Mouse (Mus musculus) C2C12 (cell line): ENCODE results near the gene Hs6st1. TPM values are rescaled to one million over a fixed set of nuclear protein-coding genes. Genes with fewer than 3 reads are reported as not detected.

Source experiments
- H3K27me3 ChIP-seq: one replicate; pipeline ENCODE4 v1.6.1; 2011; ENCODE audit not compliant: control insufficient read depth, insufficient read depth, insufficient read length
- H3K36me3 ChIP-seq: one replicate; pipeline ENCODE4 v1.6.1; 2011; ENCODE audit not compliant: control insufficient read depth, insufficient read depth
- H3K4me3 ChIP-seq: one replicate; pipeline ENCODE4 v1.5.1; 2011; ENCODE audit warnings: mild to moderate bottlenecking, control low read depth; ENCODE audit not compliant: poor library complexity, insufficient read depth, severe bottlenecking
- H3K79me2 ChIP-seq: one replicate; pipeline ENCODE4 v1.6.1; 2011; ENCODE audit not compliant: control insufficient read depth, insufficient read depth
- H3K79me3 ChIP-seq: one replicate; pipeline ENCODE4 v1.6.1; 2011; ENCODE audit warnings: low read depth, control low read depth
- H3ac ChIP-seq: one replicate; pipeline ENCODE3; 2011; ENCODE audit warnings: low read depth; ENCODE audit not compliant: control insufficient read depth, insufficient read length
- CEBPB ChIP-seq: IDR thresholded peaks from one replicate; pipeline ENCODE4 v1.6.1; 2011; ENCODE audit warnings: low read depth, mild to moderate bottlenecking, control low read depth, moderate library complexity
- CTCF ChIP-seq: IDR thresholded peaks from one replicate; pipeline ENCODE4 v1.5.1; 2011; ENCODE audit not compliant: control insufficient read depth, insufficient read depth, insufficient read length
- FOSL1 ChIP-seq: IDR thresholded peaks from one replicate; pipeline ENCODE4 v1.8.0; 2011; ENCODE audit warnings: mild to moderate bottlenecking, low read length; ENCODE audit not compliant: poor library complexity, insufficient read depth, severe bottlenecking
- MAX ChIP-seq: IDR thresholded peaks from one replicate; pipeline ENCODE4 v1.6.1; 2011; ENCODE audit warnings: mild to moderate bottlenecking, control low read depth
- MYOD1 ChIP-seq: IDR thresholded peaks from one replicate; pipeline ENCODE4 v1.6.1; 2011; ENCODE audit warnings: low read depth; ENCODE audit not compliant: control insufficient read depth, insufficient read length
- MYOG ChIP-seq: IDR thresholded peaks from one replicate; pipeline ENCODE4 v1.6.1; 2011; ENCODE audit not compliant: control insufficient read depth, insufficient read length; ENCODE audit errors: extremely low read depth
- USF1 ChIP-seq: IDR thresholded peaks from one replicate; pipeline ENCODE4 v1.6.1; 2011; ENCODE audit warnings: low read depth, mild to moderate bottlenecking, control low read depth, moderate library complexity
- polyA plus RNA-seq: library from polyadenylated mRNA; unstranded; fragments of >200 nt; fragmentation: generic; extraction: Trizol; gene quantifications from one replicate; pipeline ENCODE4 v1.2.1, GENCODE M21; 2012; ENCODE audit warnings: missing spikeins

The Hs6st1 gene
- polyA plus RNA-seq, 1 experiment = 45.0 TPM

DNA sequence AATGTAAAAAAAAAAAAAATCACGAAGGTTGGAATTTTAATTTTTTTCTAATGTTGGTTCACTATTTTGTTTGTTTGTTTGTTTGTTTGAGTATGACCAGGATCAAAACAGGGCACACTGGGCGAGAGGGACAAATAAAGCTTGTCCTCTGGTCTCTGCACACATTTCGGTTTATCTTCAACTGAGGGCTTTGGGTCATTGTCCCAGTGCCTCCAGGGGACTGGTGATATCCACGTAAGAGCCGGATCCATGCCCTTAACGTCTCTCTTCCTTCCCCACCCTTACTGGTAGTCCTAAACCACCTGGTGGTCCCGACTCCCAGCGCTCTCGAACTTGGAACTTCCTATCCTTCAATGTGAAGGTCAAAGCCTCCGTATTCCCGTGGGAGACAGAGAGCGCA lies 589 bp upstream of the Hs6st1 start:
- H3K36me3 ChIP-seq = no peaks in the 10 kb centered on the region
- peak overlapping the region; percentile 53 for H3ac ChIP-seq
- TF ChIP-seq CTCF (no peak), FOSL1 (no peak), MYOD1 (no peak), MYOG (no peak), USF1 (no peak), MAX (no peak), CEBPB (no peak)
- peaks cover 42% of the 10 kb centered on the region for H3K79me2 ChIP-seq
- no peak overlapping the region for H3K4me3 ChIP-seq
- no peaks in the 10 kb centered on the region for H3K27me3 ChIP-seq
- peaks cover 34% of the 10 kb centered on the region for H3K79me3 ChIP-seq

GRCm38 (mm10) chr1:36068531-36069120 lies 426 bp downstream of the Hs6st1 start:
- H3K27me3 ChIP-seq = no peaks in the 10 kb centered on the region
- H3ac ChIP-seq = peak overlapping the region; percentile 75
- peaks cover 52% of the 10 kb centered on the region for H3K79me2 ChIP-seq
- H3K79me3 ChIP-seq = peaks cover 39% of the 10 kb centered on the region
- peak overlapping the region; percentile 72 for H3K4me3 ChIP-seq
- no peak for TF ChIP-seq CEBPB
- TF ChIP-seq MAX = no peak
- TF ChIP-seq FOSL1 = no peak
- TF ChIP-seq MYOG = no peak
- no peak for TF ChIP-seq CTCF
- no peak for TF ChIP-seq MYOD1
- no peak for TF ChIP-seq USF1
- no peaks in the 10 kb centered on the region for H3K36me3 ChIP-seq

GRCm38 (mm10) chr1:36069291-36069771 lies 1.1 kb downstream of the Hs6st1 start:
- peaks cover 59% of the 10 kb centered on the region for H3K79me2 ChIP-seq
- H3ac ChIP-seq = peak overlapping the region; percentile 75
- TF ChIP-seq MAX (no peak), MYOD1 (no peak), CEBPB (no peak), CTCF (no peak), USF1 (no peak), FOSL1 (no peak), MYOG (no peak)
- peak overlapping the region; percentile 72 for H3K4me3 ChIP-seq
- peaks cover 3% of the 10 kb centered on the region for H3K36me3 ChIP-seq
- no peaks in the 10 kb centered on the region for H3K27me3 ChIP-seq
- H3K79me3 ChIP-seq = peaks cover 44% of the 10 kb centered on the region

- no peak for TF ChIP-seq MYOD1
- TF ChIP-seq USF1 = no peak
- Histone ChIP-seq H3ac (no peak overlapping the region), H3K27me3 (no peaks in the 10 kb centered on the region)
Observed at GRCm38 (mm10) chr1:36070190-36070589, 2.0 kb downstream of the Hs6st1 start.

GRCm38 (mm10) chr1:36070740-36071139 lies 2.5 kb downstream of the Hs6st1 start:
- no peaks in the 10 kb centered on the region for H3K27me3 ChIP-seq
- peaks cover 16% of the 10 kb centered on the region for H3K36me3 ChIP-seq
- TF ChIP-seq CEBPB (no peak), USF1 (no peak), CTCF (no peak), FOSL1 (no peak), MAX (no peak), MYOG (no peak), MYOD1 (no peak)
- no peak overlapping the region for H3ac ChIP-seq
- H3K4me3 ChIP-seq = no peak overlapping the region
- peaks cover 56% of the 10 kb centered on the region for H3K79me3 ChIP-seq
- H3K79me2 ChIP-seq = peaks cover 73% of the 10 kb centered on the region

More at GRCm38 (mm10) chr1:36070190-36070589, 2.0 kb downstream of the Hs6st1 start:
- Histone ChIP-seq H3K79me3 (peaks cover 52% of the 10 kb centered on the region), H3K36me3 (peaks cover 11% of the 10 kb centered on the region), H3K79me2 (peaks cover 68% of the 10 kb centered on the region), H3K4me3 (peak overlapping the region; percentile 72)

GRCm38 (mm10) chr1:36071176-36071575 lies 3.0 kb downstream of the Hs6st1 start:
- Histone ChIP-seq H3K36me3 (peaks cover 16% of the 10 kb centered on the region), H3K79me2 (peaks cover 77% of the 10 kb centered on the region), H3K79me3 (peaks cover 58% of the 10 kb centered on the region), H3ac (no peak overlapping the region), H3K4me3 (no peak overlapping the region), H3K27me3 (no peaks in the 10 kb centered on the region)
- TF ChIP-seq CEBPB = no peak
- no peak for TF ChIP-seq MAX
- no peak for TF ChIP-seq MYOG
